Mouse (Mus musculus) layer of hippocampus, postnatal 10 days (tissue): ENCODE measurements around the gene Tnfrsf4. TPM values are rescaled to one million over a fixed set of nuclear protein-coding genes. Genes with fewer than 3 reads are reported as not detected.

Source experiments
- DNase-seq, 2 experiments: peaks; one replicate each; pipeline ENCODE4 v3.0.0; 2021; ENCODE audit warnings: low spot score in 2 of 2
- long read RNA-seq: library from polyadenylated mRNA; stranded (forward); transcript quantifications from one replicate; pipeline ENCODE4 v2.0.0, GENCODE M21; 2023
- total RNA-seq, 2 experiments: library from RNA; stranded (reverse); gene quantifications; 2 replicates each; pipeline ENCODE4 v1.2.3; 2021

The Tnfrsf4 gene
- 1 to 10 TPM; 1.2 to 2.2 TPM for total RNA-seq
- long read RNA-seq, result 0 reads

- no peak for DNase-seq
These were observed at the start of gene Tnfrsf4 for GRCm38 (mm10) chr4:156013637-156014036. Gene Tnfrsf4 (plus strand): TSS chr4:156013843.

GRCm38 (mm10) chr4:155964396-155964795 is 49.2 kb upstream of the Tnfrsf4 start:
- DNase-seq, result no peak

GRCm38 (mm10) chr4:155969043-155969653 is 44.5 kb upstream of the Tnfrsf4 start:
- DNase-seq, result no peak

- DNase-seq, result no peak
These were observed 43.4 kb upstream of the Tnfrsf4 start for GRCm38 (mm10) chr4:155970286-155970685.

- no peak for DNase-seq
These were observed 41.0 kb upstream of the Tnfrsf4 start for GRCm38 (mm10) chr4:155972651-155973050.

- DNase-seq, result no peak
These were observed 40.4 kb upstream of the Tnfrsf4 start for GRCm38 (mm10) chr4:155973239-155973638.

- DNase-seq, result no peak
These were observed 32.1 kb upstream of the Tnfrsf4 start for GRCm38 (mm10) chr4:155981436-155982082.

GRCm38 (mm10) chr4:155983788-155984187 is 29.9 kb upstream of the Tnfrsf4 start:
- no peak for DNase-seq

- no peak for DNase-seq
These were observed 22.3 kb upstream of the Tnfrsf4 start for GRCm38 (mm10) chr4:155991211-155991907.

GRCm38 (mm10) chr4:155991908-155992230 is 21.8 kb upstream of the Tnfrsf4 start:
- DNase-seq, result no peak

- DNase-seq, result peak; percentile 87 to 92
These were observed 21.3 kb upstream of the Tnfrsf4 start, which contains the start of the genes B3galt6 and Sdf4 for GRCm38 (mm10) chr4:155992241-155992905. Gene B3galt6 (minus strand): TSS chr4:155992649. Gene Sdf4 (plus strand): TSS chr4:155992872.

GRCm38 (mm10) chr4:155992906-155993547 is 20.6 kb upstream of the Tnfrsf4 start:
- DNase-seq, result peak; percentile 98

- no peak for DNase-seq
These were observed 20.0 kb upstream of the Tnfrsf4 start for GRCm38 (mm10) chr4:155993606-155994005.

GRCm38 (mm10) chr4:156004109-156004508 is 9.5 kb upstream of the Tnfrsf4 start:
- DNase-seq, result no peak

GRCm38 (mm10) chr4:156008369-156008768 is 5.3 kb upstream of the Tnfrsf4 start:
- DNase-seq, result no peak

GRCm38 (mm10) chr4:156014436-156014835 is 793 bp downstream of the Tnfrsf4 start:
- no peak for DNase-seq

- no peak for DNase-seq
These were observed 6.1 kb downstream of the Tnfrsf4 start for GRCm38 (mm10) chr4:156019771-156020170.

GRCm38 (mm10) chr4:156021381-156021780 is 7.7 kb downstream of the Tnfrsf4 start:
- DNase-seq, result no peak

- DNase-seq, result no peak
These were observed 8.3 kb downstream of the Tnfrsf4 start for GRCm38 (mm10) chr4:156021942-156022419.

GRCm38 (mm10) chr4:156023520-156023919 is 9.9 kb downstream of the Tnfrsf4 start:
- no peak for DNase-seq

- DNase-seq, result no peak
These were observed 10.5 kb downstream of the Tnfrsf4 start for GRCm38 (mm10) chr4:156024184-156024583.
